Mouse (Mus musculus) lung, adult 2 months (tissue): ENCODE results near the gene Zg16.

Experiments
- CTCF ChIP-seq: fragments of 200-500 bp; IDR thresholded peaks from 2 replicates; pipeline ENCODE4 v1.5.1; 2011; ENCODE audit warnings: mild to moderate bottlenecking, low read length, control low read depth; ENCODE audit not compliant: insufficient read depth
- POLR2A ChIP-seq: fragments of 200-500 bp; IDR thresholded peaks from 2 replicates; pipeline ENCODE4 v1.6.1; 2011; ENCODE audit warnings: low read depth, mild to moderate bottlenecking, control low read depth, low read length, borderline replicate concordance; ENCODE audit errors: extremely low read depth

DNA sequence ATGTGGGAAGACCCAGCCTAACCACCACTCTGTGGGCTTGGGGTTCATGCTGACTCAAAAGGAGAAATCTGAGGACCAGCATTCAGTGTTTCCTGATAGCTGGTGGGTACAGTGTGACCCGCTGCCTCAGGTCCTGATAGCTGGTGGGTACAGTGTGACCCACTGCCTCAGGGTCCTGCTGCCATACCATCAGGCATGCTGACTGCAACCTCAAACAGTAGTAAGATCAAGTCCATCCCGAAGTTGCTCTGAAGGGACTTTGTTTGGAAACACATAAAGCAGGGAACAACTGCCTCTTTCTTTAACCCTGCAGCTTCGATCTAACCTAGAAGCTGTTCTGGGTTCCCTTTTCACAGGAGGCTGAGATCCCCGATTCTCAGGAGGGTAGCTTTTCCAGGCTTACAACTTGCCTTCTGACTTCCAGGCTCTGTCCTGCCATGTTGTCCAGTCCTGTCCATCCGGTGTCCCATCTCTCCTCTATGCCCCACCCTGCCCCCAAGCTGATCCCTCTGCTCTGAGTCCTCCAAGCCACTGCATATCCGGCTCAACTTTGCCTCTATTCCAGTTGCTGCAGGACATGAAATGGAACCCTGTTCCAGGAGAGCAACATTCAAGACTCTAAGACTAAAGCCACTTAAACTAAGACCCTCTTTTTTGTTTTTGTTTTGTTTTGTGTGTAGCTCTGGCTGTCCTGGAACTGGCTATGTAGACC is 79.7 kb downstream of the Zg16 start:
- TF ChIP-seq POLR2A (no peak), CTCF (no peak)
